8 mouse cellular contexts compared by ENCODE assay signal in the genomic region with DNA sequence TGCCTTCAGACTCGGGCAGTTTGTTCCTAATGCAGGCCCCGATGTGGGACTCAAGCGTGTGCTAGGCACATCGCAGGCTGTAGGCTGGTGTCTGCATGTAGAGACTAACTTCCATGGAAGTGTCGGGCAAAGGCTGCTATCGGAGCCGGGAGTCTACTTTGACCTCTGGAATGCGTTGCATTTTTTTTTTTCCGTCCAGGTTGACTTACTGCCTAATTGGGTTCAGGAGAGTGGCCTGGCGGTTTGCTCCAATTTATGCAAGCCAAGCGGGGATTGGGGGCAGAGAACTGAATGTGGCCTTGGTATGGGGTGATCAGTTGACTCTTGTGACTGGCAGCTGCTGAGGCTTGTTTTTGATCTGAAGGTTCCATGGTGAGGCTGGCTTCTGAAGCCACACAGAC. TPM values are rescaled to one million over a fixed set of nuclear protein-coding genes. Genes with fewer than 3 reads are reported as not detected.
DNase-seq lines count a peak whose midpoint lies in the region; ATAC-seq lines count a peak whose summit lies in the region.

No protein-coding gene starts in this region.

- WGBS in heart, embryonic 12.5 days, result 10% methylated on average over 11 of the region's 11 CpGs
- WGBS in neural tube, embryonic 13.5 days, result 4% methylated on average over 11 of the region's 11 CpGs

- DNase-seq in heart, adult 11 months, result peak; percentile 96
- DNase-seq in heart, postnatal 25 days (ENCODE audit: low spot score), result no peak
- peak; percentile 71 for DNase-seq in adrenal gland, postnatal 14 days
- DNase-seq in kidney, postnatal 14 days, result peak; percentile 85
- no peak for DNase-seq in left cerebral cortex, adult 9 months (ENCODE audit: low spot score in 2 of 2)

- peak overlapping the region; percentile 99 for H3K27ac ChIP-seq in heart, embryonic 12.5 days (ENCODE audit: poor library complexity, severe bottlenecking)
- peak overlapping the region; percentile 99 for H3K27ac ChIP-seq in neural tube, embryonic 13.5 days (replicated peaks)

- H3K4me3 ChIP-seq in heart, embryonic 12.5 days, result peak overlapping the region; percentile 99
- peak overlapping the region; percentile 92 for H3K4me3 ChIP-seq in neural tube, embryonic 13.5 days

- ATAC-seq in heart, embryonic 12.5 days (ENCODE audit: insufficient number of reproducible peaks, low FRiP score), result no peak
- ATAC-seq in neural tube, embryonic 13.5 days (ENCODE audit: low read depth), result no peak
- ATAC-seq in activated CD4-positive, CD25-positive, alpha-beta regulatory T cell, adult 4 months, result no peak

- H3K9ac ChIP-seq in heart, embryonic 12.5 days, result peak overlapping the region; percentile 100
- peak overlapping the region; percentile 97 for H3K9ac ChIP-seq in neural tube, embryonic 13.5 days

- peak overlapping the region; percentile 81 for H3K4me2 ChIP-seq in heart, embryonic 12.5 days
- H3K4me2 ChIP-seq in neural tube, embryonic 13.5 days, result peak overlapping the region; percentile 82

- H3K4me1 ChIP-seq in heart, embryonic 12.5 days (replicated peaks), result peaks cover 50% of the 10 kb centered on the region
- H3K4me1 ChIP-seq in neural tube, embryonic 13.5 days (replicated peaks), result peaks cover 57% of the 10 kb centered on the region

- H3K27me3 ChIP-seq in heart, embryonic 12.5 days (replicated peaks), result no peaks in the 10 kb centered on the region
- H3K27me3 ChIP-seq in neural tube, embryonic 13.5 days, result no peaks in the 10 kb centered on the region

- H3K36me3 ChIP-seq in heart, embryonic 12.5 days, result 0 out of 2 replicates have a peak, but pooled peaks cover 3% of the 10 kb centered on the region
- H3K36me3 ChIP-seq in neural tube, embryonic 13.5 days, result no peaks in the 10 kb centered on the region

- intact Hi-C loops in heart, postnatal 25 days (cut with DNase I), result no loop called here

- H3K9me3 ChIP-seq in heart, embryonic 12.5 days (replicated peaks), result no peaks in the 10 kb centered on the region
- H3K9me3 ChIP-seq in neural tube, embryonic 13.5 days, result no peaks in the 10 kb centered on the region

RNA-seq across cellular contexts. Expression of a gene that starts 4.0 kb away (rescaled TPM):
- total RNA-seq in heart, postnatal 25 days (2021), result 100 to 1,000 TPM; 186 to 202 TPM
- total RNA-seq in adrenal gland, postnatal 14 days (2021), result 379 and 408 TPM in 2 replicates
- polyA plus RNA-seq in heart, embryonic 12.5 days (2016; fragmentation: Nextera tagmentation; extraction: Ambion mirVana), result 156 and 158 TPM in 2 replicates
- 128 and 130 TPM in 2 replicates for polyA plus RNA-seq in neural tube, embryonic 13.5 days (2015; fragmentation: Nextera tagmentation; extraction: Ambion mirVana)
- polyA plus RNA-seq in activated CD4-positive, CD25-positive, alpha-beta regulatory T cell, adult 4 months (2017; shearing (Covaris generic)), result 100 to 1,000 TPM; 108 to 132 TPM

Comparison
In these comparisons a context has a peak if more than half of its experiments do, and no peak if none do; other contexts are left out.
1. DNase-seq: peak in heart, adult 11 months (single experiment), adrenal gland, postnatal 14 days (single experiment) and kidney, postnatal 14 days (single experiment); none in heart, postnatal 25 days (single experiment) and left cerebral cortex, adult 9 months (0 of 2).